Mouse (Mus musculus) layer of hippocampus, postnatal 36 days (tissue): ENCODE data around the gene Defb21. TPM values are rescaled to one million over a fixed set of nuclear protein-coding genes. Genes with fewer than 3 reads are reported as not detected.

Experiments
- DNase-seq, 2 experiments: peaks; one replicate each; pipeline ENCODE4 v3.0.0; 2022
- total RNA-seq, 2 experiments: library from RNA; stranded (reverse); gene quantifications; 2 replicates each; pipeline ENCODE4 v1.2.3; 2021

Gene Defb21
- total RNA-seq, result not detected

DNA sequence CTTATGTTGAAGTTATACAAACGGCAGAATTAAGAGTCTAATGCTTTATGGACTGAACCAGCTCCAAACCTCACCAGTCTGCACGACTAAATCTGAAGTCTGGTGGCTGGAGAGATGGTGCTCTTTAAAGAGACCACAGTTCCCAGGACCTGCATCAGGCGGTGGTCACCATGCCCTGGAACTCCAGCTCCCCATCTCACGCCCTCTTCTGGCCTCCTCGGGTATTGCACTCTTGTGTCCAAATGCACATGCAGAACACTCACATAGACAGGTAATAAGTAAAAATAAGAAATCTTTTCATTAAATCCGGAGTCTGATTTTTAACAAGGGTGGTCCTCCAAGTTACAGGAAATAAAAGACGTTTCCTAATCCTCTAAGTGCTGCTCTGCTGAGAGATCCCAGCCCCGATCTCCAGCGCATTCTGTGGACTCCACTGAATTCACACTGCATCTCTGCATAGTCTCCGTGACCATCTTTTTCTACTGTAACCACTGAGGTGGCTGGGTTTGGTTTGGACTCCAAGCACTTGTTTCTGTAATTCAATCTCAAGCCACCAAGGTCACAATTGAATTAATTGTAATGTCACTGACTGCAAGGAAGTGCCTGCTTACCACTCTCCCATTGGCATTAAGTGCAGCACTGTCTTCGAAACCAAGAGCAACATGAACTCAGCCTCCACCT lies at the start of gene Defb21:
Gene Defb21, plus strand, starts transcription at position 631 of the 681 bp plus-strand sequence.
- no peak for DNase-seq

DNA sequence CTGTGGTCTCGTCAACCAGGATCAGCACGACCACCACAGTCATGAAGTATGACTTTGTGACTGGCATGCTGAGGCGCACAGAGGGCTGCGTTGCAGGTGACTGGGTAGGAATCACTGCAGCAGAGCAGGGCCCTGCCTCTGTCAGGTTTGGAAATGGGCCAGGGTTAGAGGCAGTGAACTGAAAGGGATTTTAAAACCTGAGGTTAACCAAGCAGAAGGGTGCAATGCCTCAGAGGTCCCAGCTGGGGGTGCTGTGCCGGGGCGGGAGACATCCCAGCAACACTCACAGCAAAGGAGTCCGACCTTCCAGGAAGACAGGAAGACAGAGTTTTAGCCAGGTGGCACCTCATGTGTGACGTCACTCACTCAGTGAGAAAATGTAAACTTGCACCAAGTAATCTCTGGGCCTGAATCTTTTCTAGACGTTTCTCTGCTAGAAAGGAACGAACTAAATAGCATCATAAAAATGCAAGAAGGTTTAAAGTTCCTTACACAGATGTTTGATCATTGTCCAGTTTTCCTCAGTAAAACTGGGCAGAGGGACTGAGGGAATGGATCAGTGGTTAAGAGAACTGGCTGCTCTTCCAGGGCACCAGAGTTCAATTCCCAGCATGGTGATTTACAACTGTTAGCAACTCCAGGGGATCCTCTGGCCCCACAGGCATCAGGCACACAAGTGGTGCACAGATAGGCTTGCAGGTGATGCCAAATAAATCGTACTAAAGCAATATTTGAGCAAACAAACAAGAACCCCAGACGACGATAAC lies 32.4 kb upstream of the Defb21 start, which contains the start of gene Defb29:
Gene Defb29, minus strand, starts transcription at position 155 of the 767 bp plus-strand sequence.
- no peak for DNase-seq

DNA sequence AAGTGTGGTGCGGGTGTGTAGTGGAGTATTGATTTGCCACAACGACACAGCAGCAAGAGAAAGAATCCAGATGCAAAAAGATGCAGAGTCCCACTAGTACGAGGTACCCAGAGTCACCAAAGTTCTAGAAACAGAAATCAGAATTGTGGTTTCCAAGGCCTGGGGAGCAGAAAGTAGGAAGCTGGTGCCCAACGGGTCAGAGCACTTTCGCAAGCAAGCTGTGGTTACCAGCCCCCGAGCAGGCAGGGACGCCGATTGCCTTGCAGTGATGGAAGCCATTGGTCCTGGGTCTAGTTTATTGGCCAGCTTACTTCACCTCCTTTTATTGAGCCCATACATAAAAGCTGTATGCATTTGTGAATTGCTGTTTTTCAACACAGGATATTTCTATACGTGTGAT lies 30.6 kb upstream of the Defb21 start:
- DNase-seq, result no peak

DNA sequence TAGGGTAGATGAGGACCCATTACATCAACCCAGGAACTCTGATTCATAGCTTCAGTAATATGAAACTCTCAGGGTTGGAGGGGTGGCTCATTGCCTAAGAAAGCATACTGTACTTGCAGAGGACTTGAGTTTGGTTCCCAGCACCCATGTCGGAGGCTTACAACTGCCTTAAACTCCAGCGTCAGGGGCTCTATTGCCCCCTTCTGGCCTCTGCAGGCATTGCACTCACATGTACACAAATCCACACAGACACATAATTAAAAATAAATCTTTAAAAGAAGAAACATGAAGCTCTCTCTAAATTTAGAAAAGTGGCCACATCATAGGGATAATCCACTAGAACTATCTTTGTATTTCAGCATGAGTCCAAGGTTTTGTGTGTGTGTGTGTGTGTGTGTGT lies 29.6 kb upstream of the Defb21 start:
- no peak for DNase-seq

DNA sequence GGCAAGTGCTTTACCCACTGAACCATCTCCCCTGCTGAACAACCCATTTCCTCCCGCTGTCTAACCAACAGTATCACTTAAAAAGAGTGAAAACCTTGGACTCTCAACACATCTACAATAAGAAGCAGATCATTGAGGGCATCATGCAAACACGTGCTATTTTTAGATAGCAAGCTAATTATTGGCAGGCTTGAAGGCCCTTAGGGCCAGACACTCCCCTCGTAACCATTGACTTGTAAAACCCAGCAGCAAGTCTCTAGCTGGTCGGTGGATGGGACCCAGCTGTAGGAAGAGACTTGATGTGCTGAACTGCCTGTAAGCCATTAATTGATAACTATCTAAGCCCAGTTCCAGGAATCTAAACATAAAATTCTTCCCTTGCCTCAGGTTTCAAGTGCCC lies 29.1 kb upstream of the Defb21 start:
- DNase-seq, result no peak

DNA sequence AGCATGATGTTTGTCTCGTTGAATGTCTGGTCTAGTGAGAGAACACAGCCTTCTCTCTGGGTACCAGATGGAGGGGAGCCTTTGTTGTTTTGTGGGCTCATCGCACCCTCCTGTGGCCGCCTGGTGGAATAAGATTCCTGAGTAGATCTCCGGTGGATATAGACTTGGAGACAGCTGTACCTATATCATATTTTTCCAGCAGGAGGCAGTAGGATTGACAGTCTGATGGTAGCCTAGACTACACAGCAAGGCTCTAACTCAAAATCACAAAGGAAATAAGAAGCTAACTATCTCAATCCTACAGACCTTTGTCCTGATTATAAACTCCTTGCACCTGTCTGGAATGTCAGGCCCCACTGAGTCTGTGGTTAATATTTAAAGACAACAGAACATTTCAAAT lies 27.9 kb upstream of the Defb21 start:
- peak; percentile 64 to 76 for DNase-seq

DNA sequence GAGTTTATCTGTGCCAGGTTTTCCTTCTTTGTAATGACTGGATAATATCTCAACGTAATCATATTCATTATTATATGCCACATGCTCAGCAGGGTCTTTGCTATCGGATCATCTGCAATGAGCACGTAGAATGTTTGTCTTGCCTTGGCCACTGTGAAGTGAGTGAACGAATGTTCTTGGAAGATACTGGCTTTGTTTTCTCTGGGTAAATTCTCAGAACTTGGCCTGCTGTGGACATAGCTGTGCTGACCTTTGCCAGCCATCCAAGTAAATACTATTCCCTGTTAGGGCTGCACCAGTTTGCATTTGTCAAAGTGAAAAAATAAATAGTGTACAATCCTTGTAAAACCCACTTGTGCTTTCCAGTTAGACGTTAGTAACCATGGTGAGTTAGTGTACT lies 24.4 kb upstream of the Defb21 start:
- no peak for DNase-seq

DNA sequence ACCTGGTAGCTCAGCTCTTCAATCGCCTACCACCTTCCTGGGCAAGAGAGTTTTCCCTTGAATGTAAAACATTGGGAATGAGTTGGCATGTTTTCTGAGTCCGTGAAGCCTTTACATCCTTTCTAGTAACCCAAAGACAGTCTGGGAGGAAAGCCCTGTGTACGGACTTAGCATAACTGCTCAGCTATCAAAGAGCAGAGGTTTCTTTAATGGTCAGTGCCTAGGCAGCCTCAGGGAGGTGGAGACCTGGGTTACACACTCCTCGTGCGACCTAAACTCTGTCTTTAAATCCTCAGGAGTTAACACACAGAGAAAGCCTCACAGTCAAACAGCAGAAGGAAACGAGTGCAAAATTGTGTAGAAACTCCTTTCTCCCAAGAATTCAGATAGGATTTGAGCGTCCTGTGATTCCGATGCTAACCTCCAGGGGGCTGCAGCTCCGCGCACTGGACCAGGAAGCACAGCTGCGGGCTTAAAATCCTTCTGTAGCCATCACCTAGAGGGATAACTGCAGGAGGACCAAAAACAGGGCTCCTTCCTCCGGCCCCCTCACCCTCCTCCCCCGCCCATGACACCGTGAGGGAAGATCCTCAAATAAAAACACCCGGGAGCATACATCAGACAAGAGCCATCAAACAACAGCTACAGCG lies 18.6 kb upstream of the Defb21 start:
- peak; percentile 38 to 48 for DNase-seq

DNA sequence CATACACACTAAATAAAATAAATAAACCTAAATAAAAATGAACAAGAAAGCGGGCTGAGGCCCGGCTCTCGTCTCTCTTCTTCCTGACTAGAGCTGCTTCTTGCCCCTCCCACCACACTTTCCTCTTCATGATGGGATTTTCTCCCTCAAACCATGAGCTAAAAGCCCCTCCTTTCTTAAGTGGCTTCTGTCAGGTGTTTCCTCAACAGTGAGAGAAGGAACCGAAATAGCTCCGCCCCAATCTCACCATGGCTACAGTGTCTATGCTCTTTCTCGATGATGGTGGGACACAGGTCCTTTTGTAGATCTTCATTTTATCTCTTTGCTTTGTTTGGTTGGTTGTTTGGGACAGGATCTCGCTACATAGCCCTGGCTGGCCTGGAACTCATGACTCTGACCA lies 15.9 kb upstream of the Defb21 start:
- no peak for DNase-seq

DNA sequence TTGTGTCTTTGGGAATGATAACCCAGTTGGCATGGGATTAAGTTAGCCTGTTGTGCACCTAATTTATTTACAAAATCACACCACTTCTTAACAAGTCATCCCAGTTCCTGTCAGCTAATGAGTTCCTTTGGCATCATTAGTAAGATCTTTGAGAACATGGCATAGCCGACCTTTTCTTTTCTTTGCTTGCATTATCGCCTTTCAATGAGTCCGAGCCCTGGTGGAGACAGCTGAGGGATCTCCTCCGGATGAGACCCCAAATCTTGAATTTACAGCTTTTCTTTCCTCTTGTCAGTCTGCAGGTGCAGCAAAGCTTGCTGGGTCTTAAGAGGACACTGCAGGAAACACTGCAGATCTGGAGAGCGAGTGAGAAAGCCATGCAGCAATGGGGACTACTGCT lies 3.5 kb upstream of the Defb21 start, which contains the start of gene Gm17416:
Gene Gm17416, plus strand, starts transcription at position 301 of the 400 bp plus-strand sequence.
- DNase-seq, result no peak

DNA sequence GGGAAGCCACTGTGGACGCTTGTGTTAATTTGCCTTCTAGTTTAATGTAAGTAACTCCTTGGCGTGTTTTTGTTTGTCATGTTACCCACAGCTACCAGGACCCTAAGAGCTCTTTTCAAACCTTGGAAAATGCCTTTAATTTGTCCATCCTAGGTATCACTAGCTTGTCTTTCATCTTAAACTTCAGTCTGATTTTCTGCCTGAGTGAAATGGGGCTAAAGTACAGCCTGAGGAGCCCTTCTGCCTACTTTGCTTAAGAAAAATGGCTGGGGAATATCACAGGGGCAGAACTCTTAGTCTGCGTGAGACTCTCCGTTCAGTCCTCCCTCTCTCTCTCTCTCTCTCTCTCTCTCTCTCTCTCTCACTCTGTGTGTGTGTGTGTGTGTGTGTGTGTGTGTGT lies 2.7 kb upstream of the Defb21 start:
- no peak for DNase-seq

DNA sequence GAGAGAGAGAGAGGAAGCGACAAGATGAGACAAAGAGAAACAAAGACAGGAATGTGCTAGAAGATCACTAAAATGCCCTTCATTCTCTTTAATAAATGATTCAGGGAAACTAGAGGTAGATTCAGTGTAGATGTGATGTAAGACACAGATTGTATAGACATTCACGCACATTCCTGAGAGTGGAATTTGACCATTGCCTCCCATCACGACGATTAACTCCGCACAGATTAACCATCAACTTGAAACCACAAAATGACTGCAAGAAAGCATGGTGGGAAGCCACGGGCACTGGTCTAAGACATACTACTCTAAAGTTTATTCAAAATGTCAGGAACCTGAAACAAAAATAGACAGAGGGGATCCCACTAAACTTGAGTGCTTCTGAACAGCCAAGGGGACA lies 2.2 kb upstream of the Defb21 start:
- DNase-seq, result no peak

DNA sequence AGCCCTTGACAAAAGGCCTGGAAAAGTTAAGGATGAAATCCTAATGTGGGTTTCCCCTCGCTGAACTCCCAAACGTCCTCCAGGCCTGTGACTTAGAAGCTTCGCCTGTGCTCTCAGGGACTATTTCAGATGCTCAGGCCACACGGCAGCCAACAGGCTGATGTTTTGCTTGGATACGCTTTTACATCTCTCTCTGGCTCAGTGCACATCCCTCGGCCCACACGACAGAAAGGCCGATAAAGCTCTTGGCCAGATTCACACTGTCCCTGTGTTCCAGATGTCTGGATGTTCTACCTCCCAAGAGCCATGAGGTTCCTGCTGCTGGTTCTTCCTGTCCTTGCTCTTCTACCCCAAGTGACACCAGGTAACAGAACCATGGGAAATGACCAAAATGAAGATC lies 940 bp downstream of the Defb21 start:
- no peak for DNase-seq

DNA sequence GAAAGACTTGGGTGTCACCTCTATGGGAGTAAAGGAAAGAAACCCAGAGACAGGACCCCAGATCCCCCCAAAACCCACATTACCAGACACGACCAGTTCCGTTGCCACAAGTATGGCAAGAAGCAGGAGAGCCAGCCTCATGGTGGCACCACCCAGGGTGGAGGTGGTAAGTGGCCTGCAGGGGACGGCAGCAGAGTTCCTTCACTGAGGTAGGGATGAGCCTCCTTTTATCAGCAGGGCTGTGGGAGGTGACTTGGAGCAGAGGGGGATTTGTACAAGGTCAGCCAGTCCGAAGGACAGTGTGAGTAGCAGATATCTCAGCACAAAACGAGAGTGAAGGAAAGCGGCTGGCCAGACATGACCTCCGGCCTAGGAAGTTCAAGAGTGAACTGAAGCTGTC lies 7.6 kb downstream of the Defb21 start, which contains the start of gene Defb19:
Gene Defb19, minus strand, starts transcription at position 206 of the 400 bp plus-strand sequence.
- no peak for DNase-seq

DNA sequence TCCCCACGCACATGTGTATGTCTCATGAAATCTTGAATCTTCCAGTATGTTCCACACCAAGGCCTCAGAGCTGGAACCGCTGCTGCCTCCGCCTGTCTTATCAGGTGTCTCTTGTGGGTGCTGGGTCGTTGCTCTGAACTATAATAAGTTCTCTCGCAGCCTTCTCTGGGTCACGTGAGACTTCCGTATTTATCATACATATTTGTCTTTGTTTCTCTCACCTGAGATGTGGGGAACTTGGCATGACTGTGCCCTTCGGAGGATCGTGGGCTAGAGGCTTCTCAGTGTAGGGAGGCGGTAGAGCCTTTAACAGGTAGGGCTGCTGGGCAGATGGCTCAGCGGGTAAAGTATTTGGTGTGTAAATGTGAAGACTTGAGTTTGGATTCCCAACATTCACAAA lies 8.1 kb downstream of the Defb21 start:
- no peak for DNase-seq

DNA sequence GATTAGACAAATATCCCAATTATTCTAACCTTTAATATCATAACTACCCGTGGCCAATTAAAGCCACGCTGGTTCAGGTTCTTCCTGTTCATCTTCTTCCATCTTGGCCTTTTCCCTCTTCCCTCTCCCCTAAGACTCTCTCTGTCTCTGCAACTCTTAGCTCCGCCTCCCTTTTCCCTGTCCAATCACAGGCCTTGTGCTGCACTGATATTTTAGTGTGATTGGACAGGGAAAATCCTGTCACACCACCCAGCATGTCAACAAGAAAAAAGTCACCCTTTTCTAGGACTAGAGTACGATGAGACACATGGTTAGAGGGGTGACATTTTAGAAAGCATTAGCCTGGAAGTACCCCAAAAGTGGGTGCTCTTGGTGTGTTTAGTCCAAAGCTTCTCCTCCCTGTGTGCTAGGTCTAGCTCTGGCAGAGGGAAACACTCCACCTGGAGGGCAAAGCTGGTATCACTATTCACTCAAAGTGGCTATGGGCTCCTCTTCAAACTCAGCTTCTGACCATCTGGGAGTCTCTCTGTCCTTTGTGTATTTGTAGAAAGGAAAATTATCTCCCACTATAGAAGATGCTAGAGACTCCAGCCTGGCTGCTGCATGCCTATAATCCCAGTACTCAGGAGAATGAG lies 14.5 kb downstream of the Defb21 start:
- DNase-seq, result no peak

DNA sequence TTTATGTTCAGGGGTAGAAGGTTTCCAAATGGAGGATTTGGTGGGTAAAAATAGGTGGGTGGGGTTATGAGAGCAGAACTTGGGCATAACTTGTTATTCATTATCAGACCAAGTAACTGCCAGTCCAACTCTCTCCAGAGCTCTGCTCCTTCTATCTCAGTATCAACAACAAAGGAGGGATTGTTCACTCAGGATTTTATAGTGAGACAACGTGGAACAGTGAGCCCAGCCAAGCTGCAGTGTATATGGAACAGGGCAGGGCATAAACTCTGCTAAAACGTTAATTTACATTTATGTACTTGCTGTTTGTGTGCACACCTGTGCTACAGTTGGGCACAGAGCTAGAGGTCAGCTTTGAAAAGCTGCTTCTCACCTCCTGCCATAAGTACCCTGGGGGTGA lies 15.9 kb downstream of the Defb21 start:
- DNase-seq, result no peak

DNA sequence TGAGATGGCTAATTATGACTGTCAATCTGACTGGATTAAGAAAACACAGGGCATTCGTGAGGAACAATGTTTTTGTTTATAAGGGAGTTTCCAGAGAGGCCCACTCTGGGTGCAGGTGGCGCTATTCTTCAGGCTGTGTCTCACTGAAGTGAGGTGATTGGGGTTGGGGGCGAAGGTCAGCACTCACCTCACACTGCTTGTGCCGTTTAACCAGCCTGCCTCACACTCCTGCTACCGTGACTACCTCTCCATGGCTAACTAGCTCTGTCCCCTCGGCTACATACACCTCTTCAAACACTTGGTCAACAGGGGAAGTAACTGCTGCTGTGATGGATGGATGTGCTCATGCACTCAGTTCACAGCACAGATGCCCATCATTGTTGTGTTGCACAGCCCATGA lies 16.5 kb downstream of the Defb21 start:
- no peak for DNase-seq

DNA sequence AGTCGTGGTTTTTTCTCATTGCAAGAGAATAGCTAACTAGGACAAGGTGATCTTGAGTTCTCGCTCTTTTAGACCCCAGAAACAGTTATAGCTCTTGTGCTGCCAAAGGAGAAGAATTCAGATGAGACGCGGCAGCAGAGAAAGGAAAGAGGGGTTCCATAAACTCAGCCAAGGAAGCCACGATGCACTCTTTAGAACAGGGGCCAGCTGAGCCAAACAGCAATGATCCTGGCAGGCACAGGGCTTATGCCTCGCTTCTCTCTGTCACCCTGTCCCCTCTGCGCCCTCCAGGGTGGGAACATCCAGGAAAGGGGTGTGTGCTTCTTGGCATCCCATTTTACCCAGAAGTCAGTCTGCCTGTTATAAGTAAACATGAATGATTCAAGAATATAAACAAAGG lies 26.8 kb downstream of the Defb21 start, which contains the start of gene Defb45:
Gene Defb45, minus strand, starts transcription at position 101 of the 400 bp plus-strand sequence.
- no peak for DNase-seq

DNA sequence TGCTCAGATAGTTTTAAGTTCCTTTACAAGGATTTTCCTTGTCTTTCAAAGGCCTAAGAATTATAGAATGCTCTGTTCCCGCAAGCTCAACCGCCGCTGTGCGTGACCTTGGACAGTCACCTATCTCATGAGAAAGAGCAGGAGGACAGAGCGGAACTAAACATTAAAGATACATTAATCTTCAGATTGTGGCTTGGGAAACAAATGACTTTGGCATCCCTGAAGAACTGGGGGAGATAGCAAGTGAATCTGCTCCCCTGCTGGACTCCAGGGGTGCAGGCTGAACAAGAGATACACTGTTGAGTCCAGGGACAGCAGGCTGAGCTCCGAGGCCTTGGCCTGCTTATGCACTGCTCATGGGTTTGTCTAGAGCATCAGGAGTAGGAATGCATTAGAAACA lies 27.5 kb downstream of the Defb21 start:
- DNase-seq, result no peak

DNA sequence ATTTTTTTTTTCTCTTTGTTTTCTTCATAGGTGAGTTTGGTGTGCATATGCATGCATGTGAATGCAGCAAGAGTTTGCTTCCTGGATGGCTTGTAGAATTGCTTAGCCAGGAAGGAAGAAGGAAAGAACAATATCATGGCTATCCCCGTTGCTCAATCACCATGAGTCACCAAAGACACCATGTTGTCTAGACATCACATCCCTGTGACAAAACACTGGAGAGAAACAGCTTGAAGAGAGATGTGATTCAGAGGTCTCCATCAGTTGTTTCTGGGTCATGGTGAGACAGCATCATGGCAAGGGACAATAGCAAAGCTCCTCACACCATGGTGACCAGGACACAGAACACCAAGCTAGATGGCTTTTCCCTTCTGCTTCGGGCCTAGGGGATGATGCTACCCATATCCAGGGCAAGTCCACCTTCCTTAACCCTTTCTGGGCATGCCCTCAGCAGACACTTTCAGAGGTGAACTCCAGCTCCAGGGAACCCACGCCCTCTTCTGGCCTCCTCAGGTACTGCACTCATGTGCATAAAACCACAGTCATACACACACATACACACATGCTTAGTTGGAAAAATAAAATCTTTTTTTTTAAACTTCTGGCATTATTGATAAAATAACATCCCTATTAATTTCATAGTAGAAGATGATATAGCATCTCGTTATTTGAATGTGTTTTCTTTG lies 28.9 kb downstream of the Defb21 start:
- no peak for DNase-seq

DNA sequence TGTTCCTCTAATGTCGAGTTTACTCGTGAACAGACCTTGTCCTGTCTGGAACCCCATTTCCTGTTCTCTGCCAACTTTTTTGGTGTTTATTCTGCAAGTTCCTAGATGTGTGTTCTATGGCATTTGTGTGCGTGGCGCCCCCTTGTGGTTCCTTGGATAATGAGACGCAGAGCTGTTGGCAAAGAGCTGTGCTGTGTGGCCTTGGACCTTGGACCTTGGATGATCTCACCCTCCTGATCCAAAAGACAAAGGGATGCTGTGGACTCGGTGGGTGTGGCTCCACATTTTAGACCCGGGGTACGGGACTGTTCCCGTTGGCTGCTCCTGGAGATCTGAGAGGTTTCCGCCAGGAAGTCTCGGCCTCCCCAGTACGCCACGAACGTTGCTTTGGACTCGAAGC lies 31.5 kb downstream of the Defb21 start, which contains the start of gene Defb36:
Gene Defb36, plus strand, starts transcription at position 271 of the 400 bp plus-strand sequence.
- DNase-seq, result peak in 1 of 2 experiments; percentile 23
